Mouse (Mus musculus) lung, embryonic 16.5 days (tissue): Measurements from ENCODE around the gene Tcp10c. TPM values are rescaled to one million over a fixed set of nuclear protein-coding genes. Genes with fewer than 3 reads are reported as not detected.
"Not testable (repeated sequence)": the region's sequence is repeated elsewhere in the genome, so short reads cannot be mapped to it uniquely, and the experiment has no call there.

Source experiments
- ATAC-seq: fragments of 200-750 bp; cut with Nextera tagmentation; 2 replicates; pipeline ENCODE4 v1.8.0; 2017; ENCODE audit warnings: low read depth, mild to moderate bottlenecking, moderate library complexity
- H3K27ac ChIP-seq: fragments of 300-500 bp; sonication (generic); 2 replicates; pipeline ENCODE4 v1.5.1; 2014; ENCODE audit warnings: mild to moderate bottlenecking, control low read depth, low read length
- H3K27me3 ChIP-seq: fragments of 300-500 bp; sonication (generic); 2 replicates; pipeline ENCODE4 v1.6.1; 2014; ENCODE audit warnings: low read depth, low read length, mixed read lengths; ENCODE audit not compliant: control insufficient read depth, insufficient read depth
- H3K36me3 ChIP-seq: fragments of 300-500 bp; sonication (generic); 2 replicates; pipeline ENCODE4 v1.6.1; 2014; ENCODE audit warnings: low read length; ENCODE audit not compliant: control insufficient read depth, insufficient read depth
- H3K4me1 ChIP-seq: fragments of 300-500 bp; sonication (generic); replicated peaks from 2 replicates; pipeline ENCODE4 v1.6.1; 2014; ENCODE audit warnings: low read length, mixed read lengths; ENCODE audit not compliant: control insufficient read depth, insufficient read depth
- H3K4me2 ChIP-seq: fragments of 300-500 bp; sonication (generic); 2 replicates; pipeline ENCODE4 v1.6.1; 2014; ENCODE audit warnings: low read depth, low read length, control low read depth
- H3K4me3 ChIP-seq: fragments of 300-500 bp; sonication (generic); 2 replicates; pipeline ENCODE4 v1.5.1; 2014; ENCODE audit warnings: mild to moderate bottlenecking, low read length, control low read depth
- H3K9ac ChIP-seq: fragments of 300-500 bp; sonication (generic); 2 replicates; pipeline ENCODE4 v1.6.1; 2014; ENCODE audit warnings: low read length, control low read depth
- H3K9me3 ChIP-seq: fragments of 300-500 bp; sonication (generic); 2 replicates; pipeline ENCODE4 v1.6.1; 2016; ENCODE audit warnings: low read length; ENCODE audit not compliant: control insufficient read depth
- whole genome bisulfite sequencing: fragments of 180-500 bp; shearing (Covaris S2); extraction: QIAGEN DNeasy Blood & Tissue Kit; methylation state at CpG from one replicate; pipeline ENCODE4 v1.1.7; 2014; 5-methylcytosine and 5-hydroxymethylcytosine counted together
- polyA plus RNA-seq: library from polyadenylated mRNA; unstranded; fragments of >200 nt; fragmentation: Nextera tagmentation; extraction: Ambion mirVana; gene quantifications from 2 replicates; pipeline ENCODE4 v1.2.1, GENCODE M21; 2015

Gene Tcp10c
- polyA plus RNA-seq, result not detected in 2 replicates

DNA sequence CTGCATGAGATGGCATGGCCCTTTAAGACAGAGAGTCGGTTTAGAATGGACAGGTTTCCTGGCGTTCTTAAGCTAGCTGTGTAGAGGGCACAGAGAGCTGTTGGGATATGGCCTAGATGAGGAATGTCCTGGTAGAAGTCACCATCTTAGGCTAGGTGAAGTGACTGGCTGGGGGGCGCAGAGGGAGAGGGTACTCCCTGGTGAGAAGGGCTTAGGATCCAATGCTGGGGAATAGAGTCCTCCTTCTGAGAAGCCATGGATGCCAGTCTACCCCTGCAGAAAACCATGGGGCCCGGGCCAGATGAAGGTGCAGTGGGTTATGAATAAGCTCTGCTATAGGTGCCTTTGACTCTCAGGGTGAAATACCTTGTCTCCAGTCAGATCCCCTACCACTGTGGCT is at the start of gene Tcp10c:
Tcp10c (plus strand) TSS at position 52 of the 400 bp plus-strand sequence.
- WGBS, result 84% methylated on average over 4 of the region's 4 CpGs
- not testable (repeated sequence) for H3K4me2 ChIP-seq, ATAC-seq, H3K9ac ChIP-seq, H3K27me3 ChIP-seq, H3K4me1 ChIP-seq, H3K4me3 ChIP-seq, H3K27ac ChIP-seq, H3K36me3 ChIP-seq
- H3K9me3 ChIP-seq, result peaks cover 11% of the 10 kb centered on the region

GRCm38 (mm10) chr17:13307852-13308251 is 46.5 kb upstream of the Tcp10c start:
- H3K27ac ChIP-seq, H3K9ac ChIP-seq, H3K4me1 ChIP-seq, ATAC-seq, H3K36me3 ChIP-seq, H3K27me3 ChIP-seq, H3K9me3 ChIP-seq, H3K4me3 ChIP-seq, H3K4me2 ChIP-seq: not testable (repeated sequence)
- 77% methylated on average over 5 of the region's 6 CpGs for WGBS

- H3K4me3 ChIP-seq, H3K27ac ChIP-seq, H3K4me2 ChIP-seq, H3K27me3 ChIP-seq, H3K36me3 ChIP-seq, H3K9ac ChIP-seq, ATAC-seq, H3K9me3 ChIP-seq, H3K4me1 ChIP-seq: not testable (repeated sequence)
- 80% methylated on average over 5 of the region's 5 CpGs for WGBS
Observed at GRCm38 (mm10) chr17:13308344-13308743, 46.0 kb upstream of the Tcp10c start.

GRCm38 (mm10) chr17:13308746-13309145 is 45.6 kb upstream of the Tcp10c start:
- H3K36me3 ChIP-seq, H3K9ac ChIP-seq, H3K27ac ChIP-seq, H3K4me1 ChIP-seq, H3K27me3 ChIP-seq, H3K9me3 ChIP-seq, H3K4me2 ChIP-seq, H3K4me3 ChIP-seq, ATAC-seq: not testable (repeated sequence)
- WGBS, result 84% methylated on average over 4 of the region's 4 CpGs

GRCm38 (mm10) chr17:13309182-13309631 is 45.2 kb upstream of the Tcp10c start:
- not testable (repeated sequence) for H3K4me1 ChIP-seq, H3K4me2 ChIP-seq, H3K4me3 ChIP-seq, H3K9me3 ChIP-seq, H3K9ac ChIP-seq, H3K27ac ChIP-seq, H3K27me3 ChIP-seq, H3K36me3 ChIP-seq
- ATAC-seq, result peak; percentile 24; the same call in 1 of the 2 replicates
- WGBS, result 86% methylated on average over 10 of the region's 10 CpGs

DNA sequence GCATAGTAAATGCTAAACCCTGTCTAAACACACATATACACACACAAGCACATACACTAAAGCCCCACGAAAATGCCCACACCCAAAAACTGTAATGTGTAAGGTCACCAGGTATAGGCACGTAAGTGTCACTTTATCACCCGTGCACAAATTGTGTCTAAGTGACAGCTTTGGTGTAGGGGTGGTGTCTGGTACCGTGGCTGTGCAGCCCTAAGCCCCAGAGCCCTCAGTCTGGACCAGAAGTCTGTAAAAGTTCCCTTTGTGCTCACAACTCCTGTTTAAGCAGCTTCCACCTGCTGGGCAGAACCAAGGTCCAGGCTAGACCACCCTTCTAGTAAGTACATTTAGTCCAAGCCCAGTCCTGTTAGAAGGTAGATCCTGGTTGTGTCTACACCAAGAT is 24.4 kb upstream of the Tcp10c start:
- H3K27ac ChIP-seq, H3K36me3 ChIP-seq, H3K27me3 ChIP-seq, H3K4me2 ChIP-seq, H3K4me1 ChIP-seq, H3K9ac ChIP-seq, H3K4me3 ChIP-seq: not testable (repeated sequence)
- WGBS, result 79% methylated on average over 4 of the region's 4 CpGs
- peaks cover 18% of the 10 kb centered on the region for H3K9me3 ChIP-seq
- ATAC-seq, result 0 out of 2 replicates have a peak, but pooled peaks have one; percentile 27

DNA sequence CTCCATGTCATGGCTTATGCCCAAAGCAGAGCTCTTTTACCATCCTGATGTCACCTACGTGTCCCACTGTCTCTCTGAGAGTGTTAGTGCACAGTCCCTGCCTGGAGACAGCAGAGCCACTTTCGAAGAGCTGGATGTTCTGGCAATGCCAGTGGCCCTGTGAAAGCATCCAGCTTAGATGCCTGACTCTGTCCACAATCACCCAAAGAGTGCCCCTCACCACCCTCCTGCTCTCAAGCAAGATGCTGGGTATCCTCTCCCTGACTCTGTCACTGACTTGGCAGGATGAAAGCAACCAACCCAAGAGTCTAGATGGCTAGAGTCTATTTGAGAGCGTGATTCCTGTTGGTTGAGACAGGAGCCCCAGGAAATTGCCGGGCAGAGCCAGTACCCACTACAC is 23.2 kb upstream of the Tcp10c start:
- H3K27ac ChIP-seq, H3K4me1 ChIP-seq, H3K36me3 ChIP-seq, H3K9ac ChIP-seq, H3K4me2 ChIP-seq, ATAC-seq, H3K4me3 ChIP-seq, H3K27me3 ChIP-seq: not testable (repeated sequence)
- WGBS, result 72% methylated on average over 3 of the region's 4 CpGs
- H3K9me3 ChIP-seq, result peaks cover 18% of the 10 kb centered on the region

GRCm38 (mm10) chr17:13332496-13332895 is 21.9 kb upstream of the Tcp10c start:
- H3K4me3 ChIP-seq, H3K4me1 ChIP-seq, H3K4me2 ChIP-seq, H3K9ac ChIP-seq, ATAC-seq, H3K36me3 ChIP-seq, H3K27ac ChIP-seq, H3K27me3 ChIP-seq: not testable (repeated sequence)
- WGBS, result 83% methylated on average over 8 of the region's 8 CpGs
- H3K9me3 ChIP-seq, result peaks cover 18% of the 10 kb centered on the region

- 61% methylated on average over 9 of the region's 9 CpGs for WGBS
- H3K9ac ChIP-seq, H3K9me3 ChIP-seq, H3K4me2 ChIP-seq, H3K27me3 ChIP-seq, H3K4me3 ChIP-seq, H3K4me1 ChIP-seq, H3K27ac ChIP-seq, H3K36me3 ChIP-seq: not testable (repeated sequence)
- ATAC-seq, result peak; percentile 63
Observed at GRCm38 (mm10) chr17:13336979-13337749, 17.2 kb upstream of the Tcp10c start.
